Mouse (Mus musculus): Measurements from ENCODE around the gene Alox12b.

Gene Alox12b

GRCm38 (mm10) chr11:69123056-69123692 is 33.6 kb upstream of the Alox12b start:
- peak; percentile 91 for DNase-seq (ENCODE audit: low read depth)

- DNase-seq (ENCODE audit: low read depth) = peak; percentile 91
Measured at GRCm38 (mm10) chr11:69123693-69124497, 32.9 kb upstream of the Alox12b start.

GRCm38 (mm10) chr11:69124498-69124847 is 32.3 kb upstream of the Alox12b start:
- peak; percentile 78 for DNase-seq (ENCODE audit: low read depth)

GRCm38 (mm10) chr11:69125041-69125851 is 31.5 kb upstream of the Alox12b start:
- DNase-seq (ENCODE audit: low read depth) = peak; percentile 90

- no peak for DNase-seq (ENCODE audit: low read depth)
Measured at GRCm38 (mm10) chr11:69125852-69125918, 31.1 kb upstream of the Alox12b start, which contains the start of gene Aloxe3. Gene Aloxe3 (plus strand): TSS chr11:69125896.

- no peak for DNase-seq (ENCODE audit: low read depth)
Measured at GRCm38 (mm10) chr11:69125919-69126705, 30.7 kb upstream of the Alox12b start.

GRCm38 (mm10) chr11:69126706-69127095 is 30.1 kb upstream of the Alox12b start:
- DNase-seq (ENCODE audit: low read depth) = no peak

- DNase-seq (ENCODE audit: low read depth) = no peak
Measured at GRCm38 (mm10) chr11:69128426-69129122, 28.2 kb upstream of the Alox12b start.

GRCm38 (mm10) chr11:69133566-69133922 is 23.2 kb upstream of the Alox12b start:
- DNase-seq (ENCODE audit: low read depth) = no peak

- no peak for DNase-seq (ENCODE audit: low read depth)
Measured at GRCm38 (mm10) chr11:69133923-69134621, 22.7 kb upstream of the Alox12b start.

GRCm38 (mm10) chr11:69134622-69134968 is 22.2 kb upstream of the Alox12b start:
- DNase-seq (ENCODE audit: low read depth) = no peak

GRCm38 (mm10) chr11:69135361-69135760 is 21.4 kb upstream of the Alox12b start:
- DNase-seq (ENCODE audit: low read depth) = no peak

- no peak for DNase-seq (ENCODE audit: low read depth)
Measured at GRCm38 (mm10) chr11:69147546-69147945, 9.2 kb upstream of the Alox12b start.

GRCm38 (mm10) chr11:69148451-69148960 is 8.3 kb upstream of the Alox12b start:
- DNase-seq (ENCODE audit: low read depth) = no peak

- DNase-seq (ENCODE audit: low read depth) = no peak
Measured at GRCm38 (mm10) chr11:69149728-69150127, 7.1 kb upstream of the Alox12b start.

- peak; percentile 52 for DNase-seq (ENCODE audit: low read depth)
Measured at GRCm38 (mm10) chr11:69150444-69150843, 6.3 kb upstream of the Alox12b start.

- DNase-seq (ENCODE audit: low read depth) = no peak
Measured at GRCm38 (mm10) chr11:69151004-69151403, 5.8 kb upstream of the Alox12b start.

- no peak for DNase-seq (ENCODE audit: low read depth)
Measured at GRCm38 (mm10) chr11:69153831-69154230, 3.0 kb upstream of the Alox12b start.

GRCm38 (mm10) chr11:69155351-69155750 is 1.4 kb upstream of the Alox12b start:
- DNase-seq (ENCODE audit: low read depth) = no peak

- no peak for DNase-seq (ENCODE audit: low read depth)
Measured at GRCm38 (mm10) chr11:69169313-69169712, 12.5 kb downstream of the Alox12b start.

- peak; percentile 27 for DNase-seq (ENCODE audit: low read depth)
Measured at GRCm38 (mm10) chr11:69171626-69172025, 14.8 kb downstream of the Alox12b start.

All from c-Kit-positive CD71-positive TER-119-negative erythroid progenitor cells, embryonic 14.5 days (primary cell).